Mouse (Mus musculus) CH12.LX (cell line): ENCODE measurements around the gene Foxn2. TPM values are rescaled to one million over a fixed set of nuclear protein-coding genes. Genes with fewer than 3 reads are reported as not detected.

Experiments used
- DNase-seq: peaks from one replicate; pipeline ENCODE4 v3.0.0-alpha.2; 2013; ENCODE audit errors: extremely low read depth
- H3K27ac ChIP-seq: 2 replicates; pipeline ENCODE4 v1.5.1; 2012; ENCODE audit warnings: low read depth, mild to moderate bottlenecking, control low read depth, moderate library complexity; ENCODE audit not compliant: insufficient read depth
- H3K27me3 ChIP-seq: replicated peaks from 2 replicates; pipeline ENCODE3; 2012; ENCODE audit warnings: inconsistent platforms
- H3K36me3 ChIP-seq, 2 experiments: replicated peaks in 1 of 2; 2 replicates each; pipeline versions ENCODE3 to v1.6.1; 2012; ENCODE audit warnings: inconsistent platforms in 1 of 2, low read length in 1 of 2, mild to moderate bottlenecking in 1 of 2, mixed read lengths in 1 of 2, moderate library complexity in 1 of 2; ENCODE audit not compliant: control insufficient read depth in 1 of 2, insufficient read depth in 1 of 2
- H3K4me1 ChIP-seq, 2 experiments: 2 replicates each; pipeline ENCODE4 v1.6.1; 2012; ENCODE audit warnings: inconsistent platforms in 1 of 2, moderate library complexity in 1 of 2; ENCODE audit not compliant: insufficient read depth in 2 of 2, control insufficient read depth in 1 of 2
- H3K4me2 ChIP-seq: 2 replicates; pipeline ENCODE4 v1.6.1; 2012; ENCODE audit warnings: low read depth, mild to moderate bottlenecking, control low read depth; ENCODE audit not compliant: poor library complexity, insufficient read depth, severe bottlenecking
- H3K4me3 ChIP-seq, 3 experiments: fragments of 150-350 bp in 1 of 3; sonication (generic) in 1 of 3; replicated peaks in 1 of 3; 2 replicates each; pipeline versions ENCODE3 to v1.5.1; 2011 to 2012; ENCODE audit warnings: low read depth in 2 of 3, low read length in 2 of 3, mild to moderate bottlenecking in 2 of 3, moderate library complexity in 2 of 3, control low read depth in 1 of 3, improper control_type of control experiment in 1 of 3, inconsistent platforms in 1 of 3, mixed read lengths in 1 of 3; ENCODE audit not compliant: poor library complexity in 1 of 3
- H3K79me2 ChIP-seq: replicated peaks from 2 replicates; pipeline ENCODE4 v1.6.1; 2012; ENCODE audit warnings: mild to moderate bottlenecking, moderate library complexity; ENCODE audit not compliant: control insufficient read depth, poor library complexity, insufficient read depth, severe bottlenecking; ENCODE audit errors: extremely low read depth
- H3K9ac ChIP-seq: 2 replicates; pipeline ENCODE4 v1.6.1; 2012; ENCODE audit warnings: low read depth, mild to moderate bottlenecking, control low read depth, moderate library complexity; ENCODE audit not compliant: insufficient read depth
- H3K9me3 ChIP-seq: replicated peaks from 2 replicates; pipeline ENCODE3; 2012; ENCODE audit warnings: low read length, inconsistent platforms, mixed read lengths
- E2F4 ChIP-seq: IDR thresholded peaks from 2 replicates; pipeline ENCODE4 v1.6.1; 2011; ENCODE audit warnings: low read depth, low read length, improper control_type of control experiment; ENCODE audit not compliant: insufficient replicate concordance
- ETS1 ChIP-seq: conservative IDR thresholded peaks from 2 replicates; pipeline ENCODE4 v1.6.1; 2012; ENCODE audit warnings: low read depth, mild to moderate bottlenecking, inconsistent platforms, low read length, improper control_type of control experiment, moderate library complexity
- HCFC1 ChIP-seq: IDR thresholded peaks from 2 replicates; pipeline ENCODE4 v1.6.1; 2012; ENCODE audit warnings: low read depth, mild to moderate bottlenecking, inconsistent platforms, low read length, improper control_type of control experiment
- JUN ChIP-seq: IDR thresholded peaks from 2 replicates; pipeline ENCODE4 v1.6.1; 2011; ENCODE audit warnings: low read depth, mild to moderate bottlenecking, low read length, improper control_type of control experiment, moderate library complexity; ENCODE audit not compliant: insufficient read depth
- JUND ChIP-seq: conservative IDR thresholded peaks from 2 replicates; pipeline ENCODE4 v1.6.1; 2011; ENCODE audit warnings: low read depth, low read length, improper control_type of control experiment
- KAT2A ChIP-seq: IDR thresholded peaks from 2 replicates; pipeline ENCODE4 v1.6.1; 2012; ENCODE audit warnings: low read length, improper control_type of control experiment, inconsistent platforms; ENCODE audit not compliant: insufficient replicate concordance
- MAFK ChIP-seq: IDR thresholded peaks from 2 replicates; pipeline ENCODE4 v1.6.1; 2011; ENCODE audit warnings: low read length, improper control_type of control experiment; ENCODE audit not compliant: insufficient replicate concordance
- MXI1 ChIP-seq: IDR thresholded peaks from 2 replicates; pipeline ENCODE4 v1.6.1; 2011; ENCODE audit warnings: mild to moderate bottlenecking, low read depth, low read length, improper control_type of control experiment
- MYC ChIP-seq: IDR thresholded peaks from 2 replicates; pipeline ENCODE4 v1.6.1; 2011; ENCODE audit warnings: low read depth, mild to moderate bottlenecking, improper control_type of control experiment, low read length
- NELFE ChIP-seq: IDR thresholded peaks from 2 replicates; pipeline ENCODE4 v1.6.1; 2011; ENCODE audit warnings: low read depth, low read length, improper control_type of control experiment
- PAX5 ChIP-seq: IDR thresholded peaks from 2 replicates; pipeline ENCODE4 v1.6.1; 2012; ENCODE audit warnings: low read length, inconsistent platforms, mixed read lengths
- POLR2AphosphoS2 ChIP-seq: IDR thresholded peaks from 2 replicates; pipeline ENCODE4 v1.6.1; 2011; ENCODE audit warnings: low read depth, low read length, improper control_type of control experiment
- RCOR1 ChIP-seq: conservative IDR thresholded peaks from 2 replicates; pipeline ENCODE4 v1.6.1; 2012; ENCODE audit warnings: low read depth, mild to moderate bottlenecking, inconsistent platforms, low read length, improper control_type of control experiment
- SIN3A ChIP-seq: IDR thresholded peaks from 2 replicates; pipeline ENCODE4 v1.6.1; 2012; ENCODE audit warnings: low read length, improper control_type of control experiment, inconsistent platforms
- SMC3 ChIP-seq: IDR thresholded peaks from 2 replicates; pipeline ENCODE4 v1.6.1; 2011; ENCODE audit warnings: low read depth, low read length, improper control_type of control experiment
- UBTF ChIP-seq: IDR thresholded peaks from 2 replicates; pipeline ENCODE4 v1.6.1; 2012; ENCODE audit warnings: low read depth, mild to moderate bottlenecking, inconsistent platforms, low read length, improper control_type of control experiment, moderate library complexity
- USF1 ChIP-seq: IDR thresholded peaks from 2 replicates; pipeline ENCODE4 v1.6.1; 2014; ENCODE audit warnings: low read depth, mild to moderate bottlenecking, inconsistent platforms, low read length, improper control_type of control experiment
- USF2 ChIP-seq: conservative IDR thresholded peaks from 2 replicates; pipeline ENCODE4 v1.6.1; 2011; ENCODE audit warnings: low read depth, low read length, improper control_type of control experiment
- dilution Hi-C: fragments of 300-500 bp; cut with MboI; formaldehyde crosslinking; loops from 2 replicates; pipeline ENCODE4 v1.14.3; 2020; ENCODE audit warnings: low sequenced_read_pairs; ENCODE audit not compliant: extremely low pct_unique_long_range_greater_than_20kb, extremely low pct_ligation_motif_present
- in situ Hi-C: fragments of 300-500 bp; cut with MboI; formaldehyde crosslinking; loops from 3 replicates; pipeline ENCODE4 v1.14.3; 2019; ENCODE audit warnings: low sequenced_read_pairs, low pct_ligation_motif_present, low pct_unique_long_range_greater_than_20kb, mixed read lengths
- polyA plus RNA-seq: library from polyadenylated mRNA; unstranded; fragments of >175 nt; gene quantifications from 2 replicates; pipeline ENCODE4 v1.2.1, GENCODE M21; 2012; ENCODE audit warnings: low read depth; ENCODE audit not compliant: insufficient read length
- total RNA-seq, 2 experiments: library from RNA; depleted of rRNA; stranded (reverse); fragments of 300-350 nt in 1 of 2; fragments of >200 nt in 1 of 2; gene quantifications; 2 replicates each; pipeline ENCODE4 v1.2.3; 2012 to 2014

Gene Foxn2
- total and polyA plus RNA-seq, 3 experiments, result 13.2 to 24.6 (median 16.0) TPM

- Histone ChIP-seq H3K36me3 (no peaks in the 10 kb centered on the region), H3K27ac (no peak overlapping the region), H3K4me1 (no peaks in the 10 kb centered on the region), H3K9ac (no peak overlapping the region), H3K27me3 (no peaks in the 10 kb centered on the region), H3K9me3 (no peaks in the 10 kb centered on the region), H3K79me2 (no peaks in the 10 kb centered on the region), H3K4me3 (no peak overlapping the region), H3K4me2 (no peak overlapping the region)
- in situ Hi-C loops, result no loop called here
- DNase-seq, result no peak
- no peak for TF ChIP-seq USF2
- no peak for TF ChIP-seq SMC3
- TF ChIP-seq E2F4, result no peak
- no peak for TF ChIP-seq MYC
- TF ChIP-seq POLR2AphosphoS2, result no peak
- no peak for TF ChIP-seq UBTF
- no peak for TF ChIP-seq SIN3A
- TF ChIP-seq KAT2A, result no peak
- dilution Hi-C loops, result no loop called here
Observed at GRCm38 (mm10) chr17:88413155-88413836, 27.2 kb upstream of the Foxn2 start.

DNA sequence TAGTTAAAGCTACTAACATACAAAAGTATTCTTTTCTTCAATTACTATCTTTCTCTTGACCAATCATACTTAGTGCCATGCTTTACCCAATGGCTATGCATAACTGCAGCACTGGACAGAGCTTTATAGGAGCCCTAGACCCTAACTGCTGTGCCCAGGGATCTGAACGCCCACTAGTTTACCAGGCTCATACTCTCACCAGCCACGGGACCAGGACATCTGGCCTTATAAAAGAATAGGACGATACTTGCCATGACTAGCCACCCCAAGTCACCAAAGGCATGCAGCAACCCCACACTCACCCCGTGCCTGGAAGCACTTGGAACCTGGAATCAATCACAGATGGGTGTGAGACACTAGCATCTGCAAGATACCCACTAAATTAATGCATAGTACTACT lies 20.1 kb upstream of the Foxn2 start:
- dilution Hi-C loops (no loop called here), in situ Hi-C loops (no loop called here)
- H3K4me3 ChIP-seq, result no peak overlapping the region
- H3K4me2 ChIP-seq, result no peak overlapping the region
- H3K27ac ChIP-seq, result no peak overlapping the region
- H3K4me1 ChIP-seq, result peaks cover 0 to 7% of the 10 kb centered on the region in 2 experiments; a peak in 2 of 4 replicates
- H3K9ac ChIP-seq, result no peak overlapping the region
- no peaks in the 10 kb centered on the region for H3K79me2 ChIP-seq
- TF ChIP-seq NELFE, result no peak
- TF ChIP-seq USF1, result no peak
- TF ChIP-seq JUN, result no peak
- no peak for TF ChIP-seq RCOR1
- TF ChIP-seq SIN3A, result no peak
- TF ChIP-seq MYC, result no peak
- no peak for TF ChIP-seq ETS1
- no peak for TF ChIP-seq HCFC1
- no peak for TF ChIP-seq USF2
- no peak for TF ChIP-seq UBTF
- no peak for TF ChIP-seq POLR2AphosphoS2
- TF ChIP-seq MAFK, result no peak
- no peak for TF ChIP-seq SMC3
- no peak for TF ChIP-seq PAX5
- TF ChIP-seq JUND, result no peak
- TF ChIP-seq MXI1, result no peak
- TF ChIP-seq, all 38 proteins: peak for 0
- DNase-seq, result no peak
- no peaks in the 10 kb centered on the region for H3K9me3 ChIP-seq
- no peaks in the 10 kb centered on the region for H3K27me3 ChIP-seq
- H3K36me3 ChIP-seq, result no peaks in the 10 kb centered on the region
